9 mouse cellular contexts compared by ENCODE assay signal in the genomic region with DNA sequence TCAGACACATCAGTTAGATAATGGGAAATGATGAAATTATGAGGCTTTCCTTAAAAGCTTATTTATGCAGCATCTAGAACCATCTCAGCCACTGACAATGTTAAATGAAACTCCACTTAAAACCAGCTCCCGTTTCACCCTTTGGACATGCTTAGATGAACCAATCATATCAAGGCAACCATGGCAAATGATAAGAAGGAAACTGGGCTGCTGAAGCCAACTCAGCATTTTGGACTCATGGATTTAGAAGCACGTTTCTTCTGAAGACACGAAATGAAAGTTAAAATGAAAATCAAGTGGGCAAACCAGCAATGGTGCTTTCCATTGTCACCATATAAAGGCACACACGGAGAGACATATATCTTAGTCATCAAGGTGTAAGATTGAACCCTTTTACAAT.
"Had no signal": no experiment of that assay in that cellular context is flagged by ENCODE, and none has a peak within 500 bp of the region (broad histone marks: within the 10 kb centered on the region; RNA-seq: fewer than 3 reads in every experiment).

No protein-coding gene starts in this region.

- H3K9me3 ChIP-seq: limb, embryonic 15.5 days; liver, embryonic 13.5 days had no signal

- H3K4me3 ChIP-seq: left cerebral cortex, adult 2 months; limb, embryonic 15.5 days; liver, embryonic 13.5 days had no signal

- H3K9ac ChIP-seq: limb, embryonic 15.5 days; liver, embryonic 13.5 days had no signal

- H3K27ac ChIP-seq: kidney, postnatal 0 days; left cerebral cortex, adult 2 months; limb, embryonic 15.5 days; liver, embryonic 13.5 days had no signal

- DNase-seq: kidney, adult 9 months; kidney, postnatal 4 days; liver, embryonic 13.5 days; lung, adult 18-20 months; right cerebral cortex, postnatal 14 days; thymus, postnatal 4 days had no signal

- H3K4me2 ChIP-seq: limb, embryonic 15.5 days; liver, embryonic 13.5 days had no signal

- H3K36me3 ChIP-seq: limb, embryonic 15.5 days; liver, embryonic 13.5 days had no signal

- H3K4me1 ChIP-seq: limb, embryonic 15.5 days had no signal

- H3K27me3 ChIP-seq: limb, embryonic 15.5 days; liver, embryonic 13.5 days had no signal
